Mouse (Mus musculus) small intestine, adult 2 months (tissue): ENCODE measurements at regions not wholly inside any gene's neighbourhood (a gene's known extent, or its start where the extent isn't known, plus 50 kb on each side); places are given as distances from the start of the nearest gene placed in this dataset.

Experiments
- H3K27ac ChIP-seq: fragments of 200-500 bp; 2 replicates; pipeline ENCODE4 v1.5.1; 2012; ENCODE audit warnings: low read depth, low read length, control low read depth, inconsistent platforms; ENCODE audit not compliant: insufficient read depth
- H3K27me3 ChIP-seq: fragments of 200-500 bp; 2 replicates; pipeline ENCODE4 v1.6.1; 2012; ENCODE audit warnings: mild to moderate bottlenecking, moderate library complexity, low read length, inconsistent platforms; ENCODE audit not compliant: control insufficient read depth, insufficient read depth
- H3K36me3 ChIP-seq: fragments of 200-500 bp; 2 replicates; pipeline ENCODE4 v1.6.1; 2012; ENCODE audit warnings: mild to moderate bottlenecking, low read length, control low read depth, inconsistent platforms; ENCODE audit not compliant: control insufficient read depth, insufficient read depth
- H3K4me1 ChIP-seq: fragments of 200-500 bp; 2 replicates; pipeline ENCODE4 v1.6.1; 2012; ENCODE audit warnings: low read length, inconsistent platforms, mixed read lengths; ENCODE audit not compliant: control insufficient read depth, insufficient read depth, insufficient read length
- H3K4me3 ChIP-seq: fragments of 200-500 bp; 2 replicates; pipeline ENCODE4 v1.5.1; 2012; ENCODE audit warnings: low read depth, mild to moderate bottlenecking, control low read depth, inconsistent platforms, low read length, moderate library complexity
- CTCF ChIP-seq: fragments of 200-500 bp; IDR thresholded peaks from 2 replicates; pipeline ENCODE4 v1.5.1; 2012; ENCODE audit warnings: low read depth, mild to moderate bottlenecking, control low read depth, inconsistent platforms, low read length, moderate library complexity, mixed read lengths; ENCODE audit not compliant: insufficient replicate concordance, insufficient read length; ENCODE audit errors: extremely low read depth
- POLR2A ChIP-seq: fragments of 200-500 bp; IDR thresholded peaks from 2 replicates; pipeline ENCODE4 v1.6.1; 2012; ENCODE audit warnings: low read depth, mild to moderate bottlenecking, control low read depth, inconsistent platforms, low read length, moderate library complexity
- WGBS: fragments of 180-500 bp; shearing (Covaris S2); methylation state at CpG from one replicate; pipeline ENCODE4 v1.1.7; 2018; 5-methylcytosine and 5-hydroxymethylcytosine counted together

DNA sequence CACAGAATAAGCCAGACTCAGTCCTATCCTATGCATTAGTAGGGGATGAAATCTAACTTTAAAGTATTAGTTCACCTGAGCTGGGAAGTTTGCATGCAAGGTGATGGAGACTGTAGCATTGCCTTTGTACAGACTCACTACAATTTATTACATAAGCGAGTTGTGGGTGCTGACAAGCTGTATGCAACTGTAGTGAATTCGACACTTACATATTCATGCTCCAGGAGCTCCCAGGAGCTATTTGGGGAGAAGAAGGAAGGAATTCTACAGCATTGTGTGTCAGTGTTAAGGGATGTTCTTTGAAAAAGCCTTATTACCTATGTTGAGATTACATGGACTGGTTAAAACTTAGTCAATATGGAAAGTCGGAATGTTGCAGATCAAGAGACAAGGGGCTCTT, 90.6 kb upstream of the Atxn1 start:
- no peaks in the 10 kb centered on the region; the same call in 1 of the 2 replicates for H3K4me1 ChIP-seq
- H3K36me3 ChIP-seq = no peaks in the 10 kb centered on the region
- no peak overlapping the region for H3K4me3 ChIP-seq
- WGBS = 83% methylated on average over 3 of the region's 3 CpGs
- H3K27ac ChIP-seq = no peak overlapping the region
- TF ChIP-seq POLR2A (no peak), CTCF (no peak)
- no peaks in the 10 kb centered on the region for H3K27me3 ChIP-seq

GRCm38 (mm10) chr13:46043568-46043967, 78.8 kb upstream of the Atxn1 start:
- TF ChIP-seq POLR2A (no peak), CTCF (no peak)
- Histone ChIP-seq H3K4me3 (peak overlapping the region; percentile 58), H3K4me1 (peaks cover 5% of the 10 kb centered on the region), H3K27me3 (no peaks in the 10 kb centered on the region), H3K36me3 (no peaks in the 10 kb centered on the region), H3K27ac (peak overlapping the region; percentile 81)
- 32% methylated on average over 12 of the region's 12 CpGs for WGBS

DNA sequence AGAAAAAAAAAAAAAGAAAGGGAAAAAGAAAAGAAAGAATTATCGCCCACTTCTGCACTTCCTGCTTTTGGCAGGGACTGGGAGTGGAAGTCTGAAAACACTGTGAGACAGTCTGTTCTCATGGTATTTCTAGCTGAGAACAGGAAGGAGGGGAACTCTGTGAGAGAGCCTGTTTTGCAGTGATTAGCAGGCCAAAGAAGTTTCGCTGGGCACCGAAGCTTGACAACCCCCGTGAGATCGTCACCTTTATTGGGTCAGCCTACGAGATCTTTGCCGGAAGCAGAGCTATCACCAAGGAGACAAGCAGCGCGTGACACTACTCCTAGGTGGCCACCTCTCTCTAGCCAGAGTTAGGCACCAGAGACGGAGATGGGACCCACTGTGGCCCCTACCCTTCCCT, 78.2 kb upstream of the Atxn1 start:
- Histone ChIP-seq H3K4me3 (peak overlapping the region; percentile 58), H3K27me3 (no peaks in the 10 kb centered on the region), H3K36me3 (no peaks in the 10 kb centered on the region), H3K27ac (peak overlapping the region; percentile 81), H3K4me1 (peaks cover 5% of the 10 kb centered on the region)
- TF ChIP-seq POLR2A (0 out of 2 replicates have a peak, but pooled peaks have one; percentile 17), CTCF (no peak)
- WGBS = 19% methylated on average over 10 of the region's 10 CpGs

- no peaks in the 10 kb centered on the region for H3K36me3 ChIP-seq
- H3K4me3 ChIP-seq = no peak overlapping the region
- no peaks in the 10 kb centered on the region for H3K27me3 ChIP-seq
- H3K27ac ChIP-seq = peak overlapping the region; percentile 32; the same call in 1 of the 2 replicates
- TF ChIP-seq POLR2A = no peak
- no peak for TF ChIP-seq CTCF
- H3K4me1 ChIP-seq = peaks cover 5% of the 10 kb centered on the region
- 54% methylated on average over 8 of the region's 8 CpGs for WGBS
These were observed 77.4 kb upstream of the Atxn1 start for GRCm38 (mm10) chr13:46042224-46042623.

- H3K4me3 ChIP-seq = no peak overlapping the region
- TF ChIP-seq CTCF (no peak), POLR2A (no peak)
- H3K36me3 ChIP-seq = no peaks in the 10 kb centered on the region
- H3K27ac ChIP-seq = no peak overlapping the region
- H3K27me3 ChIP-seq = no peaks in the 10 kb centered on the region
- peaks cover 5% of the 10 kb centered on the region for H3K4me1 ChIP-seq
- WGBS = 87% methylated on average over 4 of the region's 4 CpGs
These were observed 76.7 kb upstream of the Atxn1 start for GRCm38 (mm10) chr13:46041475-46041874.

- TF ChIP-seq CTCF (no peak), POLR2A (no peak)
- no peak overlapping the region for H3K4me3 ChIP-seq
- 96% methylated on average over 5 of the region's 5 CpGs for WGBS
- H3K36me3 ChIP-seq = no peaks in the 10 kb centered on the region
- H3K4me1 ChIP-seq = peaks cover 5% of the 10 kb centered on the region
- H3K27me3 ChIP-seq = no peaks in the 10 kb centered on the region
- H3K27ac ChIP-seq = no peak overlapping the region
These were observed 75.3 kb upstream of the Atxn1 start for GRCm38 (mm10) chr13:46040062-46040461.

DNA sequence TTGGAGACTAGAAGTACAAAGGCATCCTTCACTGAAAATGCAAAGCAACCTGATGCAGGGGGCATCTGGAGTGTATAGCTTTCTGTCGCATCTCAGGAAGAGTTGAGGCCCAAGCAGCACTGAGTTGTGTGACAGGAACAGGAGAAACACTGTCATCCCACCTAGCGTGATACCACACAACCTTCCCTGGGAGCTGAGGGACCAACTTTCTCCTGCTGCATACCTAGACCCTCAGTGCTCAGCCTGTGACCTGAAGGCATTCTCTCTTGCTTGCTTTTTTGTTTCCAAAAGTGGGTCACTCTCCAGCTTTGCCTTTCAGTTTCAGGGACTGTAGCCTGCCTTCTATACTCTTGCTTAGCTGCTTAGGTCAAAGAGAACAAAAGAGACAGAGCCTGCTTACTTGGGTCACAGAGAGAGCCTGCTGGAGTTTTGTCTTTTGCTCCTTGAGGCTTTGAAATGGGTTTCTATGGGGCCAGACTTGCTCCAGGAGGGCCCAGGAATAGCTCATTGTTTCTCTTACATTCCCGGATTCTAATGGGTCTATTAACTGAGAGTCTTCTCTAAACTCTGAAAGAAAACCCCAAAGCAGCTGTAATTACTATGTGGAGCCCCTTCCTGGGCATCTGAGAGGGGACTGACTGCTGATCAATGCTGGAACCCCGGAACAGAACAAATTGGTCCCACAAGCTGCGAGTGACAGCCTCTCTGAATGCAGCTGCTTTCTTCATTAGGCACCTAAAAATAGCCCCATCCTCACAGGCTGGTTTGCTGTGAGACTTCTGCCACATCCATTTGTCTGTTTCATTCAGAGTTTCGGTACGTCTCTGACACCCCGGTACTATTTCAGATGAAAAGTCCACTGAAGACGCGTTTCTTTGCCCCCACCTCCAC, 73.9 kb upstream of the Atxn1 start:
- no peak for TF ChIP-seq CTCF
- no peak for TF ChIP-seq POLR2A
- no peak overlapping the region for H3K27ac ChIP-seq
- no peaks in the 10 kb centered on the region for H3K36me3 ChIP-seq
- H3K27me3 ChIP-seq = no peaks in the 10 kb centered on the region
- H3K4me3 ChIP-seq = no peak overlapping the region
- 89% methylated on average over 10 of the region's 10 CpGs for WGBS
- peaks cover 5% of the 10 kb centered on the region for H3K4me1 ChIP-seq
